In genomic region chr16:95990462-95991121, GRCm38 (mm10) we compare ENCODE assay signal across 8 mouse cellular contexts. TPM values are rescaled to one million over a fixed set of nuclear protein-coding genes. Genes with fewer than 3 reads are reported as not detected.
DNase-seq lines count a peak whose midpoint lies in the region; ATAC-seq and TF ChIP-seq lines count a peak whose summit lies in the region.

Psmg1 (minus strand) TSS chr16:95990960.

- no peak for TF ChIP-seq CTCF in CH12.LX (conservative IDR thresholded peaks at IDR 0.05 in 1 of 2, IDR thresholded peaks at IDR 0.05 in 1 of 2; ENCODE audit: low read depth in 2 of 2, low read length in 2 of 2)
- TF ChIP-seq CTCF in heart, postnatal 0 days (IDR thresholded peaks at IDR 0.05; ENCODE audit: low read depth): no peak
- no peak for TF ChIP-seq CTCF in testis, adult 2 months (IDR thresholded peaks at IDR 0.05; ENCODE audit: control insufficient read depth, insufficient read depth, insufficient replicate concordance, low read depth, low read length)

- H3K36me3 ChIP-seq in CH12.LX (replicated peaks in 1 of 2; ENCODE audit: control insufficient read depth in 1 of 2, insufficient read depth in 1 of 2, low read length in 1 of 2): peaks cover 16 to 51% of the 10 kb centered on the region in 2 experiments
- peaks cover 28% of the 10 kb centered on the region for H3K36me3 ChIP-seq in forebrain, embryonic 12.5 days (replicated peaks)
- peaks cover 47% of the 10 kb centered on the region for H3K36me3 ChIP-seq in heart, postnatal 0 days (replicated peaks; ENCODE audit: control insufficient read depth, insufficient read depth, low read length)
- H3K36me3 ChIP-seq in liver, embryonic 16.5 days (ENCODE audit: control insufficient read depth, insufficient read depth): no peaks in the 10 kb centered on the region
- H3K36me3 ChIP-seq in neural tube, embryonic 13.5 days: peaks cover 36% of the 10 kb centered on the region
- no peaks in the 10 kb centered on the region; the same call in 1 of the 2 replicates for H3K36me3 ChIP-seq in testis, adult 2 months (ENCODE audit: control insufficient read depth, insufficient read depth, low read length)

- peaks cover 6% of the 10 kb centered on the region; the same call in 1 of the 2 replicates for H3K79me2 ChIP-seq in CH12.LX (replicated peaks; ENCODE audit: control insufficient read depth, extremely low read depth, insufficient read depth, poor library complexity, severe bottlenecking)

- no peak for TF ChIP-seq RAD21 in CH12.LX (IDR thresholded peaks at IDR 0.05; ENCODE audit: low read depth, low read length)

- peak; percentile 99 for TF ChIP-seq POLR2A in CH12.LX (IDR thresholded peaks at IDR 0.05; ENCODE audit: low read depth, low read length)
- peak; percentile 95 for TF ChIP-seq POLR2A in testis, adult 2 months (IDR thresholded peaks at IDR 0.05; ENCODE audit: control insufficient read depth, low read depth, low read length)

- H3K27ac ChIP-seq in CH12.LX (ENCODE audit: insufficient read depth, low read depth): peak within 1 kb of the TSS; percentile 21; the same call in 1 of the 2 replicates
- H3K27ac ChIP-seq in forebrain, embryonic 12.5 days: peak within 1 kb of the TSS; percentile 86
- peak within 1 kb of the TSS; percentile 90 for H3K27ac ChIP-seq in heart, postnatal 0 days (ENCODE audit: low read depth)
- H3K27ac ChIP-seq in liver, embryonic 16.5 days (ENCODE audit: low read length): peak within 1 kb of the TSS; percentile 67
- H3K27ac ChIP-seq in neural tube, embryonic 13.5 days (replicated peaks): peak within 1 kb of the TSS; percentile 91
- H3K27ac ChIP-seq in testis, adult 2 months (ENCODE audit: control insufficient read depth, insufficient read depth, low read depth, low read length): peak within 1 kb of the TSS; percentile 83

- WGBS in forebrain, embryonic 12.5 days: under 1% methylated on average over 62 of the region's 62 CpGs
- WGBS in heart, postnatal 0 days: under 1% methylated on average over 55 of the region's 62 CpGs
- WGBS in liver, embryonic 16.5 days (ENCODE audit: insufficient replicate concordance): under 1% methylated on average over 62 of the region's 62 CpGs
- under 1% methylated on average over 62 of the region's 62 CpGs for WGBS in neural tube, embryonic 13.5 days

- TF ChIP-seq EP300 in CH12.LX (IDR thresholded peaks at IDR 0.05; ENCODE audit: low read length): no peak; the same call in 1 of the 2 replicates
- 0 out of 2 replicates have a peak, but pooled peaks have one; percentile 31 for TF ChIP-seq EP300 in heart, postnatal 0 days (IDR thresholded peaks at IDR 0.05; ENCODE audit: low read depth)

- peak; percentile 94 for ATAC-seq in forebrain, embryonic 12.5 days (ENCODE audit: low FRiP score)
- ATAC-seq in heart, postnatal 0 days (ENCODE audit: insufficient read depth, low read depth): peak; percentile 95
- peak; percentile 89 for ATAC-seq in liver, embryonic 16.5 days (ENCODE audit: low read depth)
- ATAC-seq in neural tube, embryonic 13.5 days (ENCODE audit: low read depth): peak; percentile 95

- H3K27me3 ChIP-seq in CH12.LX (replicated peaks): no peaks in the 10 kb centered on the region
- no peaks in the 10 kb centered on the region for H3K27me3 ChIP-seq in forebrain, embryonic 12.5 days
- no peaks in the 10 kb centered on the region for H3K27me3 ChIP-seq in heart, postnatal 0 days (ENCODE audit: control insufficient read depth, insufficient read depth, low read length)
- no peaks in the 10 kb centered on the region for H3K27me3 ChIP-seq in liver, embryonic 16.5 days (ENCODE audit: control insufficient read depth, insufficient read depth, low read depth, low read length)
- H3K27me3 ChIP-seq in neural tube, embryonic 13.5 days: no peaks in the 10 kb centered on the region
- H3K27me3 ChIP-seq in testis, adult 2 months (ENCODE audit: control insufficient read depth, insufficient read depth, low read length): no peaks in the 10 kb centered on the region

- peak within 1 kb of the TSS; percentile 89 for H3K9ac ChIP-seq in CH12.LX (ENCODE audit: insufficient read depth, low read depth)
- peak within 1 kb of the TSS; percentile 71 for H3K9ac ChIP-seq in forebrain, embryonic 12.5 days
- peak within 1 kb of the TSS; percentile 81 for H3K9ac ChIP-seq in heart, postnatal 0 days (replicated peaks; ENCODE audit: low read depth, low read length)
- peak within 1 kb of the TSS; percentile 80 for H3K9ac ChIP-seq in liver, embryonic 16.5 days (ENCODE audit: low read depth, low read length)
- peak within 1 kb of the TSS; percentile 77 for H3K9ac ChIP-seq in neural tube, embryonic 13.5 days

- H3K4me3 ChIP-seq in CH12.LX (replicated peaks in 1 of 3; ENCODE audit: low read depth in 2 of 3, low read length in 2 of 3, poor library complexity in 1 of 3): peak within 1 kb of the TSS; percentile 80 to 86 (median 85)
- H3K4me3 ChIP-seq in forebrain, embryonic 12.5 days (replicated peaks): peak within 1 kb of the TSS; percentile 71
- peak within 1 kb of the TSS; percentile 96 for H3K4me3 ChIP-seq in heart, postnatal 0 days (ENCODE audit: low read depth, low read length)
- peak within 1 kb of the TSS; percentile 86 for H3K4me3 ChIP-seq in liver, embryonic 16.5 days (ENCODE audit: low read depth, low read length)
- peak within 1 kb of the TSS; percentile 60 for H3K4me3 ChIP-seq in neural tube, embryonic 13.5 days
- peak within 1 kb of the TSS; percentile 98 for H3K4me3 ChIP-seq in testis, adult 2 months (ENCODE audit: control insufficient read depth, low read depth, low read length)

- H3K4me2 ChIP-seq in CH12.LX (ENCODE audit: insufficient read depth, low read depth, poor library complexity, severe bottlenecking): peak within 1 kb of the TSS; percentile 92
- peak within 1 kb of the TSS; percentile 61 for H3K4me2 ChIP-seq in forebrain, embryonic 12.5 days
- H3K4me2 ChIP-seq in heart, postnatal 0 days (ENCODE audit: low read depth, low read length): peak within 1 kb of the TSS; percentile 94
- peak within 1 kb of the TSS; percentile 85 for H3K4me2 ChIP-seq in liver, embryonic 16.5 days (ENCODE audit: low read depth, low read length)
- peak within 1 kb of the TSS; percentile 73 for H3K4me2 ChIP-seq in neural tube, embryonic 13.5 days

- dilution Hi-C loops in CH12.LX (cut with MboI; ENCODE audit: extremely low pct_ligation_motif_present, extremely low pct_unique_long_range_greater_than_20kb, low sequenced_read_pairs): no loop called here

- peaks cover 0 to 22% of the 10 kb centered on the region in 2 experiments; a peak in 2 of 4 replicates for H3K4me1 ChIP-seq in CH12.LX (ENCODE audit: control insufficient read depth in 1 of 2, insufficient read depth in 2 of 2)
- H3K4me1 ChIP-seq in forebrain, embryonic 12.5 days: peaks cover 12% of the 10 kb centered on the region
- peaks cover 10% of the 10 kb centered on the region for H3K4me1 ChIP-seq in heart, postnatal 0 days (ENCODE audit: control insufficient read depth, insufficient read depth)
- H3K4me1 ChIP-seq in liver, embryonic 16.5 days (ENCODE audit: control insufficient read depth, low read depth, low read length): peaks cover 13% of the 10 kb centered on the region
- peaks cover 18% of the 10 kb centered on the region for H3K4me1 ChIP-seq in neural tube, embryonic 13.5 days (replicated peaks)
- H3K4me1 ChIP-seq in testis, adult 2 months (ENCODE audit: control insufficient read depth, insufficient read depth, low read length): peaks cover 4% of the 10 kb centered on the region; the same call in 1 of the 2 replicates

- peak; percentile 95 for DNase-seq in CH12.LX (ENCODE audit: extremely low read depth)
- DNase-seq in c-Kit-positive CD71-positive TER-119-negative erythroid progenitor cells, embryonic 14.5 days (ENCODE audit: low read depth): peak; percentile 83
- peak; percentile 89 for DNase-seq in heart, postnatal 0 days (ENCODE audit: low spot score)
- DNase-seq in kidney, postnatal 4 days: peak; percentile 99

- in situ Hi-C loops in CH12.LX (cut with MboI; ENCODE audit: low pct_ligation_motif_present, low pct_unique_long_range_greater_than_20kb, low sequenced_read_pairs): no loop called here

- no peaks in the 10 kb centered on the region for H3K9me3 ChIP-seq in CH12.LX (replicated peaks; ENCODE audit: low read length)
- no peaks in the 10 kb centered on the region for H3K9me3 ChIP-seq in forebrain, embryonic 12.5 days
- H3K9me3 ChIP-seq in heart, postnatal 0 days (replicated peaks; ENCODE audit: control insufficient read depth, low read length): no peaks in the 10 kb centered on the region
- no peaks in the 10 kb centered on the region for H3K9me3 ChIP-seq in liver, embryonic 16.5 days (replicated peaks; ENCODE audit: control insufficient read depth, low read length)
- H3K9me3 ChIP-seq in neural tube, embryonic 13.5 days: no peaks in the 10 kb centered on the region

TF ChIP-seq in CH12.LX, 34 proteins besides CTCF, POLR2A, EP300 and RAD21 (continues in another document):
- 0 out of 2 replicates have a peak, but pooled peaks have one; percentile 54 for TF ChIP-seq CHD1 (IDR thresholded peaks at IDR 0.05; ENCODE audit: low read depth, low read length)
- TF ChIP-seq E2F4 (IDR thresholded peaks at IDR 0.05; ENCODE audit: insufficient replicate concordance, low read depth, low read length): no peak
- TF ChIP-seq CHD2 (IDR thresholded peaks at IDR 0.05; ENCODE audit: low read length): peak; percentile 98
- TF ChIP-seq KAT2A (IDR thresholded peaks at IDR 0.05; ENCODE audit: insufficient replicate concordance, low read length): peak; percentile 92
- TF ChIP-seq ZKSCAN1 (IDR thresholded peaks at IDR 0.05; ENCODE audit: borderline replicate concordance, low read depth, low read length): no peak
- peak; percentile 44; the same call in 1 of the 2 replicates for TF ChIP-seq GABPA (IDR thresholded peaks at IDR 0.05; ENCODE audit: insufficient replicate concordance, low read depth, low read length)
- TF ChIP-seq TCF12 (IDR thresholded peaks at IDR 0.05; ENCODE audit: low read depth, low read length): peak; percentile 96
- TF ChIP-seq ETS1 (conservative IDR thresholded peaks at IDR 0.05; ENCODE audit: low read depth, low read length): peak; percentile 40; the same call in 1 of the 2 replicates
- TF ChIP-seq MAZ (IDR thresholded peaks at IDR 0.05; ENCODE audit: low read depth, low read length): peak; percentile 98
- TF ChIP-seq USF2 (conservative IDR thresholded peaks at IDR 0.05; ENCODE audit: low read depth, low read length): no peak
- no peak; the same call in 1 of the 2 replicates for TF ChIP-seq RCOR1 (conservative IDR thresholded peaks at IDR 0.05; ENCODE audit: low read depth, low read length)

RNA-seq across cellular contexts. Expression of gene Psmg1, which starts in this region (rescaled TPM):
- total RNA-seq in CH12.LX (2012; rRNA removed) (134 and 146 TPM in 2 replicates), CH12.LX (2014; rRNA removed) (250 and 256 TPM in 2 replicates)
- polyA plus RNA-seq in CH12.LX (2012; ENCODE audit: insufficient read length, low read depth): 198 and 220 TPM in 2 replicates
- 72.2 and 73.6 TPM in 2 replicates for polyA plus RNA-seq in forebrain, embryonic 12.5 days (2016; fragmentation: Nextera tagmentation; extraction: Ambion mirVana)
- 27.4 and 38.9 TPM in 2 replicates for total RNA-seq in heart, postnatal 0 days (2014; rRNA removed; ENCODE audit: low replicate concordance)
- 53.5 and 61.3 TPM in 2 replicates for polyA plus RNA-seq in heart, postnatal 0 days (2015; fragmentation: Nextera tagmentation; extraction: Ambion mirVana)
- polyA plus RNA-seq in liver, embryonic 16.5 days (2015; fragmentation: Nextera tagmentation; extraction: Ambion mirVana): 33.4 and 34.2 TPM in 2 replicates
- 63.6 and 67.6 TPM in 2 replicates for polyA plus RNA-seq in neural tube, embryonic 13.5 days (2015; fragmentation: Nextera tagmentation; extraction: Ambion mirVana)
- 24.7 and 26.5 TPM in 2 replicates for polyA plus RNA-seq in testis, adult 2 months (2012; rRNA removed)

Comparison
In these comparisons a context has a peak if more than half of its experiments do, and no peak if none do; other contexts are left out.
1. Peak in every context shown above with its lines: DNase-seq, ATAC-seq, H3K4me3 ChIP-seq and H3K27ac ChIP-seq.
2. H3K27ac ChIP-seq: peak in every context shown above with its lines; median percentile 91 in neural tube, embryonic 13.5 days; 90 in heart, postnatal 0 days; 86 in forebrain, embryonic 12.5 days; 83 in testis, adult 2 months; 67 in liver, embryonic 16.5 days; 21 in CH12.LX.